Mouse (Mus musculus) ovary, adult 18-20 months (tissue): ENCODE results near the gene Ubl7.

ENCODE experiments used
- DNase-seq: peaks from one replicate; pipeline ENCODE4 v3.0.0; 2022; ENCODE audit warnings: low spot score, mixed read lengths

Gene Ubl7

DNA sequence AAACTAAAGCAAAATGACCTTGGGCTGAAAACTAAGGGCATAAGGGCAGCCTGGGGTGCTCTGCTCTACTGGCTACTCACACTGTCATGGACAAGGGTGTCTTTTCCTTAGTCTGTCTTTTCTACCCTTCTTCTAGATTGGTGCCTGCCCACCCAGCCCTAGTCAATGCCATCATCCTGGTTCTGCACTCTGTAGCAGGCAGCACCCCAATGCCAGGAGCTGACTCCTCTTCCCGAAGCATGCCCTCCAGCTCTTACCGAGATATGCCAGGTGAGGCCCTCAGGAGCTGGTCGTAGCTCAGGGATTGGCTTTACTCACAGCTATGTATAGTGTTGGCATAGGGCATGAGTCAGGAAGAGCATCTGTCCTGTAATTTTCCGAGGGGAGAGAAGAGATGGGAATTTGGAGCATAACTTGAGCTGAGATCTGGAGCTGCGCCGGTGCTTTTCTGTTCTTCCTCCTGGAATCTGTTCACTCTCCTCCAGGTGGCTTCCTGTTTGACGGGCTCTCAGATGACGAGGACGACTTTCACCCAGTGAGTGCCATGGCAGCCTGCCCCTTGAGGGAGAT lies 10.8 kb downstream of the Ubl7 start:
- DNase-seq, result no peak

DNA sequence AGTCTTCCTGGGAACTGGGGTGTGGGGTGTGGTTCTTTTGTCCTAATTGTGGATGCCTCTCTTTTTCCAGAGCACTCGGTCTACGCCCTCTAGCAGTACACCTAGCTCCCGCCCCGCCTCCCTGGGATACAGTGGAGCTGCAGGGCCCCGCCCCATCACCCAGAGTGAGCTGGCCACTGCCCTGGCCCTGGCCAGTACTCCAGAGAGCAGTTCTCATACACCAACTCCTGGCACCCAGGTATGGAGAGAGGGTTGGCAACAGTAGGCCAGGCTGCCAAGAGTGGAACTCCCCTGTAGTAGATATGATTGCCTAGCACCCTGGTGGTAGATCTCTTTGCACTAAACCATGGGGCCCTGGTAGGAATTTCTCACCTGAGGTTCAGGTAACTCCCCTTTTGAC lies 11.6 kb downstream of the Ubl7 start:
- DNase-seq, result no peak

DNA sequence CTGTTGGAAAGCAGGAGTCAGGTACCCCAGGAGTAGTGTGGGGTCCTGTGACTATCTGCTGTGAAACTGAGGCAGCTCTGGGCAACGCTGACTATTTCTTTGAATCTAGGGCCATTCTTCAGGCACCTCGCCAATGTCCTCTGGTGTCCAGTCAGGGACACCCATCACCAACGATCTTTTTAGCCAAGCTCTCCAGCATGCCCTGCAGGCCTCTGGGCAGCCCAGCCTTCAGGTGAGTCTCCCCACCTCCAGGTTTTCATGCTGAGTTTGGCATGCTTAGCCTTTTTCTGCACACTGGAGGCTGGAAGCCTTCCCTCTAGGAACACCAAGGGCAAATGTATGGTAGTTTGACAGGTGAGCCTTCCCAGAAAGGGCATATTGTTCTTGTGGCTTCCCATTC lies 12.3 kb downstream of the Ubl7 start:
- no peak for DNase-seq

DNA sequence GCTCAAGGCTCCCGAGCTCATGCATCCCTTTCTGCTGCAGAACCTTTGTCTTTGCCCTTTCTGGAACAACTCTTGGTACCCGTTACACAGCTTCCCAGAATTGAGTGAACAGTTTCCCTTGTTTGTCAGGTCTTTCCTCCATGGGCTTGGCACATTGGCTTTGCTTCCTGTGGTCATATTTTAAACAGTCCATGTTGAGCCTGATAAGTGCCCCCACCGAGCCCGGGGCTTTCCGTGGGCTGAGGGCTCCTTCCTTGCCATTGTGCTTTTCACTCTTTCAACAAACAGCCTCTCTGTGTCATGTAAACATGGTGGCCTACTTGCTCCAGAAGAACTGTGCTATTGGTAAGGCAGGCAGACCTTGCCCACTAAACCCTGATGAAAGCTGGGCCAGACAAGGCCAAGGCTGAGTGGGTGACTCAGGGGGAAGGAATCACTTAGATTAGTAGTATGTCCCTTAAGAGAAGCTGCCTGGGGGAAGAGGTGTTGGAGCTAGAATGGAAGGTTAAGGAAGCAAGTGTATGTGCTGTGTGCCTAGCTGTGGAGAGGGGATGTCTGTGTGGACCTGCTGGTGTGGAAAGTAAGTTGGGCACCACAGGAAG lies 20.5 kb downstream of the Ubl7 start:
- no peak for DNase-seq

DNA sequence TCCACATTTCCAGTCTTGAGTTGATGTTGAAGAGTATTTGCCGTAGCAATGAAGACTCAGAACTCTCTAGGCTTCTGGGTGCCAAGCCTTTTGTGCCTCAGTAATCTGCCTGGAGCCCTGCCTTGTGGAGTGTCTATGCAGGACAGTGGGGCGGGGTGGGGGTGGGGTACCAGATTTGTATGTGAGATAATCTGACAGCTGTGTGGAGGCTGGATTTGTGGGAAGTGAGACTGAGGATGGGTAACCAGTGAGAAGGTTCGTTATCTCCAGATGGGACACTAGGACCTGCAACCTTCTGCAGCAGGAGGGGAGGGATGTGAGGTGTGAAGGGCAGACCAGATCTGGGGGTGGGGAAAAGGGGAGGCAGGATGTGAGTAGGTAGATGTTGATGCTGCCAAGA lies 21.5 kb downstream of the Ubl7 start:
- no peak for DNase-seq

DNA sequence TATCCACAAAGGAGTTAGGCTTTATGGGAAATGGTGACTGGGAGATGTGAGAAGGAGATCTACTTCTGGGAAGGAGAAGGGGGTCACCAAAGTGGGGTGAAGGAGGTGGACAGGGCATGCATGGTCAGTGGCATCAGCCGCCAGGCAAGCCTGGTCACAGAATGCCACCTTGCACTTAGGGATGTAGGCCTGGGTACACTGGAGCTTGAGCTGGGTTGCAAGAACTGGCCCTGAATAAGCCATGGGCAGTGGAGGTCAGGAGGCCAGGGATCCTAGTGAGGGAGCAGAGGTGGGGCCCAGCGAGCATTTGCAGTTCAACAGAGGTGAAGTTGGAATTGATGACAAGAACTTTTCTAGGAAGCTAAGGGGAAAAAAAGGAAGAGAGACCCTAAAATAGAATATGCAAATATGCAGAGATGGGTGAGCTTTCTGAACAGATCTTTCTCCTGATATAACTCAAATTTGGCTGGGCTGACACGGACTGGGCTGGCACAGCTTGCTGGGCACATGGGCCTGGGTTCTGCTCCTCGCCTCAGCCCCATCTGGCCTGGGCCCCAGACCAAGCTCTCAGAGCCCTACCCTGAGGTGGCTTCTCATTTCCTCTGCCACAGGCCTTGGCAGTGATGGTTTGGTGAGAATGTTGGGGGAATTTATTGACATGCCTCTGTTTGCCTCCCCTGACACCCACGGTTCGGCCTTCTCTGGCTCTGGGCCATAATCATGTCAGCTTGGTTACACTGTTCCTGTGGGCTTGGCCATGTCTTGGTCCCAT lies 22.2 kb downstream of the Ubl7 start:
- DNase-seq, result no peak

DNA sequence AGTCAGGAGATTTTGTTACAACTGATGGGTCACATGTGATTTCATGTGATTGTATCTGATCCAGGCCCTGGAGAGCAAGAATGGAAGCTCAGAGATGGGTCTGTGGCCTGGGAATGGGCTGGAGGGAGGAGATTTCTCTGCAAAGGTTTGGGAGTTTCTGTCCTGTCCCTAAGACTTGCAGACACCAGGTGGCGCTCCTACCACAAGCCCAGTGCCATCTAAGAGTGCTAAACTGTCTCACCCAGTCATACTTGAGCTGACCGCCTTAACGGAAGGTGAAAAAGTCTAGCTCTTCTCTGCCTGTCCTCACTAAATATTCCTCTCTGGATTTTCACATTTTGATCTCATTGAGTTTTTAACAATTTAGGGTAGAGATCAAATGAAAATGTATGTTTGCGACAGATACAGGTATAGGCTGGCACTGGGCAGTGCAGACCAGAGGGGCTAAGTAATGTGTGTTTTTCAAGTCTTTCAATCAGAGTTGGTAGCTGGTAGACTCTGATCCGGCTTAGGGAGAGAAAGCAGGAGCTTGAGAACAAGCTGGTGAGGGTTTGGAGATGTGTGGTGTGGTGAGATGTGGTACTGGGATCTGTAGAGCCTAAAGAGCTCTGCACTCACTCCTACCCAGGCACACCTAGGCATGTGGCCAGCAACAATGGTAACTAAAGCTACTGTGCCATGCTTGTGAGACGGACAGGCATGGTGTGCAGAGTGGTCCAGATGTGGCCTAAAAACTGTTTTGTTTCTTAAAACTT lies 25.1 kb downstream of the Ubl7 start:
- peak; percentile 65 for DNase-seq

DNA sequence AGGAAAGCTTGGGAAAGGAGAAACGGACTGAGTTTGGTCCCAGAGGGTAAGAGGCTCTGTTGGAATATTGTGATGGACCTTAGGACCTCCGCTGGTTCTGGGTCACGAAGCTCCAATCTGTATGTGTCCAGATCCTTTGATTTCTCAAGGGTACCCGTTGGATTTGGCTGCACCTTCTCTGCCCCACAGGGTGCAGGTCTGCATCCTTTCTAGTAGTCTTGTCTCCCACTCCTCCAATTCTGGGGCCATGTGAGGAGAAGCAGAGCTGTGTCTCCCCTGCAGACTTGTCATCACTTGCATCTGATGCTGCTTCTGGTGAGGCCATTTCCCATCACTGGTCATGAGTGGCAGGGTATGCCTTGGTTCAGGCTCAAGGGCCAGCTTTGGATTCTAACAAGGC lies 26.4 kb downstream of the Ubl7 start:
- no peak for DNase-seq

DNA sequence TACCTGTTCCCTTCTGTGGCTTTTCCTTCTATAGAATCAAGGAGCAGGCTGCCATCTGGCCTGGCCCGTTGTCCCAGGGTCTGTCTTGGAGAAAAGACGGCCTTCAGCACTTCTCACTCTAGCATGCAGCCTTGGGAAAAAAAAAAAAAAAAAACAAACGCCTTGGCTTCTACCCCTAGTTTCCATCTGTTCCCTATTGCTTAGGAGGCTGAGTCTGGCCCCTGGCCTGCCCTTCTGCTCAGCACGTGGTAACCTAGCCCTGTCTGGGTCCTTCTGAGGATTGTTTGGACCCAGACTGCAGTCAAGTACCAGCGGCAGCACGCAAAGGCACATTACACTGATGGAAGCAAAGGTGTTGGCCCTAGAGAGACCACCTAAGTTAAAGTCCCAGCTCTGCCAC lies 26.9 kb downstream of the Ubl7 start:
- DNase-seq, result no peak

DNA sequence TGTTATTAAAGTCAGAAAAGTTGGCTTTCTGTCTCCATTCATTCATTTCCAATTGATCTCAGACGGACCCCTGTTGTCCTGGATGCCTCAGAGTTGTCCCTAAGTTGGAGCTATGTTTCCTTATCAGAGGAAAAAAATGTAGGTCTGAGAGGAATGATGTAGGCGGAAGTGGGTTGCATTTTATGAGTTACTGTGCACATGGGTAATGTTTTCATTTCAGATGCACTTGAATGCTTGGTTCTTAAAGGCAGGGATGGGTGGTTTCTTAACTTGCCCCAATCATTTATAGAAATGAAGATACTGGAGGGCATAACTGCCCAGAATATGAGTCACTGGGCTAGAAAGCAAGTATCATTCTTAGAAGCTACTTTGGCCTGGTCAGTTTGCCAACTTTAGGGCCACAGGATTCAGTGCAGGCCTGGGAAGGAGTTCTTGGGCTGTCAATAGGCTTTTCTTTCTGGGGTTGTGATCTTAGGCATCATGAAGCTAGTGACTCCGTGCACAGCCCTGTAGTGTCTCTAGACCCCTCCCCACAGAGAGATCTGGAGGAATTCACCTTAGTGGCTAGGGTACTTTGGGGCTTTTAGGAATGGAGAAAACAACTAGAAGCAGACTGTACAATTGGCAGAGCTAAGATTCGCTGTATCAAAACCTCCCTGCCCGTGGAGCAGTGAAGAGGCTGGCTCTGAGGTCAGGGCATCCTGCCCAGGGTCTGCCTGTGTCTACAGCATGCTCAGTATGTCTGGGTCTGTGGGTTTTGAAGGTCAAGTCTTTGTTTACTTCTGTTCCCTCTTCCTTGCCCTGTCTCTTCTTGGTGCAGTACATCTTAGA lies 27.7 kb downstream of the Ubl7 start:
- DNase-seq, result peak; percentile 81

DNA sequence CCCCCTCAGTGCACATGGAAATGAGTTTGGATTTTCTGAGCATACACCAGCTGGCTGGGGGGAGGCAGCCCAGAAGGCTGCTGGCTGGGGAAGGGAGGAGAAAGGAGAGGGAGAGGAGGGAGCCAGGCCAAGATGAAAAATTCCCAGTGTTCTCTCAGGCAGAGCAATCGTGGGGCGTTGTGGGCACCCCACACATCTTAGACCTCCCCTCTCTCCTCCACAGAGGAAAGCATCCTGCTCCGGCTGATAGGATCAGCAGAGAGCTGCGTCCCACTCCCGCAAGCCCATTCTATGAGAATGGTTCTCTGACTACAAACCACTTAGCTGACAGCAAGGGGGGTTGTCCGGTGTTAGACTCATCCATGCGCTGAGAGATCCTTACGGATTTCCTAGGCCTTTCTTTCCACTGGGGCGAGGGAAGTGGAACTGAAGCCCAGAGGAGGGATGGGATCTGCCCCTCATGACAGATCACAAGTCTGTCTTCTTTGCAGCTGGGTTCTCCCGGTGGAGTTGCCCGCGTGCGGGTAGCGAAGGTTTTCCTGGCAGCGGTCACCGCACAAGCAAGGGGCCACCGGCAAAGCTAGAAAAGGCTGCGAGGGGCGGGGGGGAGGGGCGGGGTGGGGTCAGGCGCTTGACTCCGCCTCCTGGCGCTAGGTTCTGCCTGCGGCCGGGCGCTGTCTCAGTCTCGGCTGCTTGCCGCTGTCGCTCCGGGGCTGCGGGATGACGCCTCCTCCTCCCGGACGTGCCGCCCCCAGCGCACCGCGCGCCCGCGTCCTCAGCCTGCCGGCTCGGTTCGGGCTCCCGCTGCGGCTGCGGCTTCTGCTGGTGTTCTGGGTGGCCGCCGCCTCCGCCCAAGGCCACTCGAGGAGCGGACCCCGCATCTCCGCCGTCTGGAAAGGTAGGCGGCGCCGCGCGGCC lies 28.9 kb downstream of the Ubl7 start, which contains the start of gene Sema7a:
TSS of gene Sema7a (plus strand) at position 682 of the 918 bp plus-strand sequence.
- DNase-seq, result peak; percentile 70

DNA sequence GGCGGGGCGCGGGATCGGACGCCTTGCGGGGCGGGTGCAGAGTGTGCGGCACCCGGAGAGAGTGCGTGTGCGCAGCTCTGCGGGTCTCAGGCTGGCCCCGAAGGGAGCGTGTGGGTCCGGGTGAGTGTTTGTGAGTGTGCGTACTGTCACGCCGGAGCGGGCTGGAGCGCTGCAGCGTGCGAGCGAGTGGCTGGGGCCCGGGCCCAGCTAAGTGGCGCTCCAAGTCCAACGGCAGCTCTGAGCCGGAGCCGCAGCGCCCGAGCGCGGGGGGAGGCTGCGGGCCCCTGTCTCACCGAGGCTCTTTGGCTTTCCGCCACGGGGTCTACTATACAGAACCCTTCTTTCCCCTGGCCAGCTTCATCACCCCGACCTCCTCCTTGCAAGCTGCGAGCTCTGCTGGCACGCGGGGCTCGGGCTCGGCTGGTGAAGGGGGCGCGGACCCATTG lies 29.6 kb downstream of the Ubl7 start:
- DNase-seq, result no peak

DNA sequence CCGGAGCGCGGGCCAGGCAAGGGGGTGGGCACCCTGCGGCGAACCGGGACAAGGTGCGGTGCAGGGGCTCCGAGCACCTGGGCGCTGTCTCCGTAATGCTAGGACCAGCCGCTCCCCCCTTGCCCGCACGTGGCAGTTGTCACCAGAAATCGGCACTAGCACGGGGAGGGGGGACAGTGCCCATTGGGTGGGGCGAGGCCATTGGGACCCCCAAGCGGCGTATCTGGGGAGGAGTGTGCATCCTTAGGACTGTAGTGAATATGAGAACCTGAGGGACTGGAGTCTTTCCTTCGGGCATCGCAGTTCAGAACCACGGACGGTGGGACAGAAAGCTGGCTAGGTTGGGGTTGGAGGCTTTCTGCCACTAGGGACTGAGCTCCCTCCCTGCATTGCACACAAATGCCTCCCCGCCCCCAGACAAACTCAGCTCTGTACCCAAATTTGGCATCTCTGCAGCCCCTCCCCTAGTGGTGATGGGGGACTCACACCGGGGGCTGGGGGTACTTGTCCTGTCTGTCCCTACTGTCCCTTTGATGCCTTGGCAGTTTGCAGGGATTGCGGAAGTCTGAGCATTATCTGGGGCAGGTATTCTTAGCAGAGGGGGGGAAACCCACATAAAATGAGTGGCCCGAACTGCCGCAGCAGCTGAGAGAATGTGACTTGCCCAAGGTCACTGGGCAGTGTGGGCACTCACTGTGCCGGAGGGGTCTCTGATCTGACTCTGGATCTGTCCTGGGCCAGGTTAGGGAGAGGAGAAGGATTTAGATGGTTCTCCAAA lies 30.3 kb downstream of the Ubl7 start:
- DNase-seq, result no peak

DNA sequence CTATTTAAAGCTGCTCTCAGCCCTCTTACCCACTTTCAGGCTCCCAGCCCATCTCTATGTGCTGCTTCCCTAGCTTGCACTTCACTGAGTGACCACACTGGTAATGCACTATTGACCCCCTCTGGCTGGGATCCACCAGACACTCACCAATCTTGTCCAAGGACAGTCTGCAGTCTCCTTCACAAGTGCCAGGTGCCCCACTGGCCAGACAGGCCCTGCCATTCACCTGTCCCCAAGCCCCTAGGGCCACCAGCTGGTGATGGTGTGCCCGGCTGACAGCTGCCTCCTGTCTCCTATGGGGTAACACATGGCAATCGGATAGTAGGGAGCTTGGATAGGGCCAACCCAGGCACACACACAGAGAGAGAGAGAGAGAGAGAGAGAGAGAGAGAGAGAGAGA lies 31.3 kb downstream of the Ubl7 start:
- DNase-seq, result no peak

DNA sequence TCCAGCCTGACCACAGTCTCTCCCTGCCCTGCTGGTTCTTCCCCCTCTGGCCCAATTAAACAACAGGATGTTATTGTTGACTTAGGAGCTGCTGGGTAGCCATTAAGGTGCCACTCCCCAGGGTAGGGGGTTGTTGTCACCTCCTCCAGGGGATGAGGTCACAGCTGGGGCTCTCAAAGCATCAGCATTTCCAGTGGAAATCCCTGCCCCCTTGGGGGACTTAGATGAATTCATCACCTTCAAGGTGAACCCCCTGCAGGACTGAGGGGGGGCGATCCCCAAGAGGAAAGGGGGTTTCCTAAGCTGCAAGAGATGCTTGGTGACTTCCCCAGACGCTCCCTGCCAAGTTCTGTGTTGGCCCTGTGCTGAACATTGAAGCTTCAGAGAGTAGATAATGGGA lies 32.3 kb downstream of the Ubl7 start:
- DNase-seq, result no peak

DNA sequence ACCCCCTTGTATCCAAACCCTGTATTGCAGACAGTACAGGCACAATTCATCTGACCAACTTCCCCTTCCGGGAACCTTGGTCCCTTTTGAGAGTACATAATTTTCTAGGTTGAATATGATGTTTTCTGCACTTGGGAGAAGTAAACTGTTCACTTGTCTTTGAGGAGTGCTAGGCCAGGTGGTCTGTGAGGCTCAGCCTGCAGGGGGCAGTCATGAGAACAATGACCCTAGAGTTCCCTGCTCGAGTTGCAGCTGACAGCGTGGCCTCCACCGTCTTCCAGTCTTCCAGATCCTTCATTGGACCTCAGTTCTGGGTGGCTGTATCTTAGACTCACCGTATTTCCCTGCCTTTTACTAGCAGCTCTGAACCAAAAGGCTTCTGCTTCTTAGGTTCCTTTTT lies 33.8 kb downstream of the Ubl7 start:
- DNase-seq, result no peak

DNA sequence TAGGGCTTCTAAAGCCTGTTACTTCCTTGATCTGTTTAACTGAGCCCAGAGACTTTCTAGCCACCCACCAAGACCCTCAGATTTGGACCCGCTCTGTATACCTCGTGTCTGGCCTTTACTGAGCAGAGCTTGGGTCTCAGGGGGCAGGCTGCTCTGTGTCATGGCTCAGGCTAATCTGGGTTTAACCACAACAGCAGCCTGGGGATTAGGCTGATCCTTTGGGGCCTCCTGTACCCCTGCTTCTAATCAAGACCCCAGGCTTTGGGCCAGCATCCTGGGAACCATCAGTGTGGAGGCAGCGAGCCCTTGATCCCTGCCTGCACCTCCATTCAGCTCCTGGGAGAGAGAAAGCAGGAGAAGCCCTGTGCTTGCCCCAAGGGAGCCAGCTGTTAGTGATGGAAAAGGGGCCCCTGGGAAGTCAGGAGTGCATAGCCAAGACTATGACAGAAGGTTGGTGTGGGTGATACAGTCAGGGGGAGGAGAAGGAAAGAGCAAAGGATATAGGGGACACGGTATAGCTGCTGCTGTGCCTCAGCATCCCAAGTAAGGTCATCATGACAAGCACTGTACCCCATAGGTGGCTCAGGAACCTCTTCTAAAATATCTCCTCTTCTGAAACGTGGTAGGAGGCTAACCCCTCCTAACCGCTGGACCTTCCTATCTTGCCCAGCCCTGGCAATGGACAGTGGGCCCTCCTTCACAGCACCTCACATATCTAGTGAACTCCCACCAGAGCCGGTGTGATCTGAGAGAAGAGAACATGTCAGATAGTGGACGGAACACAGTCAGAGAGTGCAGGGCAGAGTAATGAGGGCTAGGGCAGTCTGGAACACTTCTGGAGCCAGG lies 35.2 kb downstream of the Ubl7 start:
- DNase-seq, result no peak

DNA sequence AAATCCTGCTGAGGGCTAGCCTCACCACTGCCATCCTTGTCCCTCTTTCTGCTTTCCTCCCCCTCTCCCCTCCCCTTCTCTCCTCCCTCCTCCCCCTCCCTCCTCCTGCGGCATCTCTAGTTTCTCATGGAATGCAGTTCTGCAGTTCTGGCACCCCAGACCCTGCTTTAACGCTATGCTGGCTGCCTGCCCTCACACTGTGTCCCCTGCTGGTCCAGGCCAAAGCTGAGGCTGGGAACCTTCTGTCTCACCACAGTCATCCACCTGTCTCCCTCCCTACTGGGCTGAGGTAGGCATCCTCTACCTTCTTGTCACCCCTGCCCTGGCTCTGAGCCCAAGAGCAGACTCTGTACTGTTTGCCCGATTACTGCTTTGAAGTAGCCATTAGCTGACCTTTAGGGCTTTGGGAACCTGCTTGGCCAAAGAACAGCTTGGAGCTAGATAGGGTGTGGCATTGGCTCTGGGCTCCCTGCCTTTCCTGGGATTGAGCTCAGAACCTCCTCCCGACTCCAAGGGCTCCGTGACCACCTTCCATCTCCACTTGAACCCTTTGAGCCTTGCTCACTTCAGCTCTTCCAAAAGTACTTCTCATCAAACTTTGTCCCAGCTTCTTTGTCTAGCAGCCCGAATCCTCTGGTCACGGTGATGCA lies 36.7 kb downstream of the Ubl7 start:
- DNase-seq, result no peak
